ENCODE assay signal across 10 mouse cellular contexts in genomic region chr1:120118854-120119253, GRCm38 (mm10). TPM values are rescaled to one million over a fixed set of nuclear protein-coding genes. Genes with fewer than 3 reads are reported as not detected.
A peak's percentile ranks its signal among the peaks of the same experiment; 100 is the strongest.
DNase-seq lines count a peak whose midpoint lies in the region; ATAC-seq and TF ChIP-seq lines count a peak whose summit lies in the region.
"Had no signal": no experiment of that assay in that cellular context is flagged by ENCODE, and none has a peak within 500 bp of the region (broad histone marks: within the 10 kb centered on the region; RNA-seq: fewer than 3 reads in every experiment).

No protein-coding gene starts in this region.

- H3K9me3 ChIP-seq in lung, embryonic 14.5 days (ENCODE audit: low read depth, low read length), result no peaks in the 10 kb centered on the region
- peaks cover 7% of the 10 kb centered on the region; the same call in 1 of the 2 replicates for H3K9me3 ChIP-seq in limb, embryonic 13.5 days
- no peaks in the 10 kb centered on the region for H3K9me3 ChIP-seq in neural tube, embryonic 15.5 days (replicated peaks)
- H3K9me3 ChIP-seq: lung, embryonic 15.5 days had no signal

- no peak for TF ChIP-seq CTCF in gastrocnemius, adult 2 months (IDR thresholded peaks at IDR 0.05)
- TF ChIP-seq CTCF in lung, embryonic 14.5 days (IDR thresholded peaks at IDR 0.05; ENCODE audit: low read depth), result no peak

- peaks cover 43% of the 10 kb centered on the region for H3K36me3 ChIP-seq in lung, embryonic 14.5 days (ENCODE audit: insufficient read depth)
- peaks cover 39% of the 10 kb centered on the region for H3K36me3 ChIP-seq in limb, embryonic 13.5 days
- H3K36me3 ChIP-seq in neural tube, embryonic 15.5 days, result peaks cover 21% of the 10 kb centered on the region

- 0 out of 2 replicates have a peak overlapping the region, but pooled peaks have one; percentile 62 for H3K4me2 ChIP-seq in lung, embryonic 14.5 days
- peak overlapping the region; percentile 81; the same call in 1 of the 2 replicates for H3K4me2 ChIP-seq in limb, embryonic 13.5 days (replicated peaks)
- peak overlapping the region; percentile 88 for H3K4me2 ChIP-seq in neural tube, embryonic 15.5 days

- no peaks in the 10 kb centered on the region for H3K27me3 ChIP-seq in lung, embryonic 14.5 days (ENCODE audit: insufficient read depth, low read length)
- no peaks in the 10 kb centered on the region for H3K27me3 ChIP-seq in limb, embryonic 13.5 days
- H3K27me3 ChIP-seq in neural tube, embryonic 15.5 days (replicated peaks), result no peaks in the 10 kb centered on the region
- H3K27me3 ChIP-seq: lung, embryonic 15.5 days had no signal

- no peak for DNase-seq in gastrocnemius, adult 2 months
- DNase-seq in gastrocnemius, postnatal 14 days, result no peak
- no peak for DNase-seq in lung, embryonic 14.5 days
- DNase-seq in lung, postnatal 10 days, result no peak
- no peak for DNase-seq in lung, adult 18-20 months
- no peak for DNase-seq in left cerebral cortex, postnatal 14 days (ENCODE audit: low spot score in 2 of 2)
- DNase-seq: cerebellum, adult 11 months had no signal

- intact Hi-C loops in gastrocnemius, adult 2 months (cut with DNase I), result loop anchor here (10.0 kb wide), 1 partner anchor 284 kb away; the partner anchor contains the start of gene Ptpn4
- intact Hi-C loops in gastrocnemius, postnatal 14 days (cut with DNase I; ENCODE audit: low total_unique reads), result no loop called here
- intact Hi-C loops in left cerebral cortex, postnatal 14 days (cut with DNase I), result no loop called here

- peak overlapping the region; percentile 94 for H3K27ac ChIP-seq in gastrocnemius, adult 2 months
- H3K27ac ChIP-seq in lung, embryonic 14.5 days (ENCODE audit: low read depth), result no peak overlapping the region
- H3K27ac ChIP-seq in limb, embryonic 13.5 days, result no peak overlapping the region
- H3K27ac ChIP-seq in neural tube, embryonic 15.5 days (replicated peaks), result peak overlapping the region; percentile 93
- H3K27ac ChIP-seq: lung, embryonic 15.5 days had no signal

- WGBS in lung, embryonic 14.5 days, result 84% methylated on average over 2 of the region's 2 CpGs
- 95% methylated on average over 2 of the region's 2 CpGs for WGBS in limb, embryonic 13.5 days
- 76% methylated on average over 2 of the region's 2 CpGs for WGBS in neural tube, embryonic 15.5 days

- no peak overlapping the region; the same call in 1 of the 2 replicates for H3K9ac ChIP-seq in lung, embryonic 14.5 days
- H3K9ac ChIP-seq in limb, embryonic 13.5 days, result no peak overlapping the region
- H3K9ac ChIP-seq in neural tube, embryonic 15.5 days (replicated peaks), result peak overlapping the region; percentile 77

- ATAC-seq in lung, embryonic 14.5 days (ENCODE audit: insufficient read depth), result no peak
- ATAC-seq in limb, embryonic 13.5 days (ENCODE audit: low FRiP score, low read depth), result no peak
- ATAC-seq in neural tube, embryonic 15.5 days (ENCODE audit: low FRiP score), result no peak

- peak overlapping the region; percentile 92 for H3K4me3 ChIP-seq in gastrocnemius, adult 2 months
- H3K4me3 ChIP-seq in lung, embryonic 14.5 days (ENCODE audit: low read depth, low read length), result no peak overlapping the region
- 0 out of 2 replicates have a peak overlapping the region, but pooled peaks have one; percentile 3 for H3K4me3 ChIP-seq in limb, embryonic 13.5 days
- peak overlapping the region; percentile 71 for H3K4me3 ChIP-seq in neural tube, embryonic 15.5 days (replicated peaks)

- peaks cover 5% of the 10 kb centered on the region; the same call in 1 of the 2 replicates for H3K4me1 ChIP-seq in lung, embryonic 14.5 days (ENCODE audit: insufficient read depth)
- H3K4me1 ChIP-seq in limb, embryonic 13.5 days, result peaks cover 30% of the 10 kb centered on the region
- peaks cover 43% of the 10 kb centered on the region for H3K4me1 ChIP-seq in neural tube, embryonic 15.5 days

RNA-seq across cellular contexts. Expression of gene Dbi, which starts 2.0 kb away (rescaled TPM):
- 100 to 1,000 TPM; 109 to 173 TPM for total RNA-seq in gastrocnemius, adult 2 months (2021)
- 100 to 1,000 TPM; 195 to 222 TPM for total RNA-seq in gastrocnemius, postnatal 14 days (2021)
- polyA plus RNA-seq in lung, embryonic 14.5 days (2014; fragmentation: Nextera tagmentation; extraction: Ambion mirVana), result 421 and 445 TPM in 2 replicates
- polyA plus RNA-seq in limb, embryonic 13.5 days (2015; fragmentation: Nextera tagmentation; extraction: Ambion mirVana), result 605 and 606 TPM in 2 replicates
- polyA plus RNA-seq in neural tube, embryonic 15.5 days (2015; fragmentation: Nextera tagmentation; extraction: Ambion mirVana), result 1,502 and 1,904 TPM in 2 replicates
- total RNA-seq in left cerebral cortex, postnatal 14 days (2021), result 100 to 1,000 TPM; 281 to 285 TPM

RNA-seq across cellular contexts. Expression of gene 3110009E18Rik, which starts 2.1 kb away (rescaled TPM):
- 1 to 10 TPM; 3.3 to 6.6 TPM for total RNA-seq in gastrocnemius, adult 2 months (2021)
- 1 to 10 TPM; 4.1 to 5.4 TPM for total RNA-seq in gastrocnemius, postnatal 14 days (2021)
- 15.4 and 17.2 TPM in 2 replicates for polyA plus RNA-seq in lung, embryonic 14.5 days (2014; fragmentation: Nextera tagmentation; extraction: Ambion mirVana)
- polyA plus RNA-seq in limb, embryonic 13.5 days (2015; fragmentation: Nextera tagmentation; extraction: Ambion mirVana), result 18.9 and 20.9 TPM in 2 replicates
- polyA plus RNA-seq in neural tube, embryonic 15.5 days (2015; fragmentation: Nextera tagmentation; extraction: Ambion mirVana), result 17.3 and 17.9 TPM in 2 replicates
- total RNA-seq in left cerebral cortex, postnatal 14 days (2021), result 1 to 10 TPM; 4.8 to 8.8 TPM

RNA-seq across cellular contexts. Expression of gene Tmem37, which starts 45.0 kb away (rescaled TPM):
- total RNA-seq in gastrocnemius, adult 2 months (2021), result 10 to 100 TPM in 1 of 2 experiments, 1 to 10 TPM in 1; 9.3 to 12.8 TPM
- total RNA-seq in gastrocnemius, postnatal 14 days (2021), result 1 to 10 TPM; 7.7 to 9.2 TPM
- polyA plus RNA-seq in lung, embryonic 14.5 days (2014; fragmentation: Nextera tagmentation; extraction: Ambion mirVana), result 7.4 and 8.0 TPM in 2 replicates
- polyA plus RNA-seq in limb, embryonic 13.5 days (2015; fragmentation: Nextera tagmentation; extraction: Ambion mirVana), result 6.7 and 7.6 TPM in 2 replicates
- polyA plus RNA-seq in neural tube, embryonic 15.5 days (2015; fragmentation: Nextera tagmentation; extraction: Ambion mirVana), result 6.5 and 7.7 TPM in 2 replicates
- 1 to 10 TPM; 1.7 to 1.8 TPM for total RNA-seq in left cerebral cortex, postnatal 14 days (2021)

Comparison
In these comparisons a context has a peak if more than half of its experiments do, and no peak if none do; other contexts are left out.
1. H3K27ac ChIP-seq: peak in gastrocnemius, adult 2 months (single experiment) and neural tube, embryonic 15.5 days (single experiment); none in lung, embryonic 14.5 days (single experiment) and limb, embryonic 13.5 days (single experiment).
2. Peak in every context shown above with its lines, with median percentiles within 50 percentile points of each other: H3K4me2 ChIP-seq.